Mouse (Mus musculus): Measurements from ENCODE around the gene Runx2.

- no peak for TF ChIP-seq CTCF (IDR thresholded peaks at IDR 0.05; ENCODE audit: insufficient read depth, low read depth, low read length)
- no peak for TF ChIP-seq POLR2A (IDR thresholded peaks at IDR 0.05; ENCODE audit: insufficient read depth, low read depth, low read length)
Observed at GRCm38 (mm10) chr17:44609356-44609755, 205.2 kb downstream of the Runx2 start.

Measured in olfactory bulb, adult 2 months (tissue).